Mouse (Mus musculus): ENCODE measurements at regions not wholly inside any gene's neighbourhood (a gene's known extent, or its start where the extent isn't known, plus 50 kb on each side); places are given as distances from the start of the nearest gene placed in this dataset.

- DNase-seq: no peak
These were observed 184.2 kb downstream of the Cct6b start for GRCm38 (mm10) chr11:82579841-82580415.

- no peak for DNase-seq
These were observed 187.3 kb downstream of the Tmem132e start for GRCm38 (mm10) chr11:82576019-82576418.

GRCm38 (mm10) chr11:82573126-82573525 is 184.4 kb downstream of the Tmem132e start:
- no peak for DNase-seq

GRCm38 (mm10) chr11:82571525-82571924 is 182.8 kb downstream of the Tmem132e start:
- DNase-seq: no peak

- no peak for DNase-seq
These were observed 181.1 kb downstream of the Tmem132e start for GRCm38 (mm10) chr11:82569819-82570218.

GRCm38 (mm10) chr11:82568219-82568676 is 179.5 kb downstream of the Tmem132e start:
- no peak for DNase-seq

- DNase-seq: no peak
These were observed 178.4 kb downstream of the Tmem132e start for GRCm38 (mm10) chr11:82567014-82567685.

GRCm38 (mm10) chr11:82566092-82566491 is 177.4 kb downstream of the Tmem132e start:
- no peak for DNase-seq

- no peak for DNase-seq
These were observed 175.5 kb downstream of the Tmem132e start for GRCm38 (mm10) chr11:82564181-82564580.

- no peak for DNase-seq
These were observed 153.3 kb downstream of the Tmem132e start for GRCm38 (mm10) chr11:82542028-82542427.

GRCm38 (mm10) chr11:82541376-82541775 is 152.7 kb downstream of the Tmem132e start:
- no peak for DNase-seq

- DNase-seq: no peak
These were observed 149.2 kb downstream of the Tmem132e start for GRCm38 (mm10) chr11:82537931-82538330.

GRCm38 (mm10) chr11:82523200-82523802 is 134.6 kb downstream of the Tmem132e start:
- no peak for DNase-seq

GRCm38 (mm10) chr11:82521383-82521782 is 132.7 kb downstream of the Tmem132e start:
- DNase-seq: no peak

GRCm38 (mm10) chr11:82518691-82519090 is 130.0 kb downstream of the Tmem132e start:
- DNase-seq: no peak

- no peak for DNase-seq
These were observed 125.9 kb downstream of the Tmem132e start for GRCm38 (mm10) chr11:82514526-82515144.

GRCm38 (mm10) chr11:82508564-82508963 is 119.9 kb downstream of the Tmem132e start:
- DNase-seq: no peak
